Mouse (Mus musculus): ENCODE data around the gene Cmss1.

Cmss1 gene

DNA sequence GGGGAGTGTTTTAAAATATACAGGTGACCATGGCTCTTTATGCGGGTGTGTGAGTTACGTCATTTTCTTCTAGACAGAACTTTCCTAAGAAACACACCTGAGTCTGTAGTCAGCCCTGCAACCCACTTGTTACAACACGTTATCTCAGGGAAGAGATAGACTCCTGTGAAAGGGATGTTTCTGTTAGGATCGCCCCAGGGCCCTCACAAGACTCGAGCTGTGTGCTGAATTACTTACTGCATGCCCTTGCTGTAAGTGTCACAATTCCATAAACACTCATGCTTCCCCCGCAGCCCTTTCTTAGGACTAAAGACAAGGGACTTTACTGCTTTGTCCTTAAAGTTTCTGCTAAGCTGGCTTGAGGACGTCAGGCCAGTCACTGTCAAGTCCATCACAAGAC lies 274.4 kb downstream of the Cmss1 start:
- no peak for DNase-seq

DNA sequence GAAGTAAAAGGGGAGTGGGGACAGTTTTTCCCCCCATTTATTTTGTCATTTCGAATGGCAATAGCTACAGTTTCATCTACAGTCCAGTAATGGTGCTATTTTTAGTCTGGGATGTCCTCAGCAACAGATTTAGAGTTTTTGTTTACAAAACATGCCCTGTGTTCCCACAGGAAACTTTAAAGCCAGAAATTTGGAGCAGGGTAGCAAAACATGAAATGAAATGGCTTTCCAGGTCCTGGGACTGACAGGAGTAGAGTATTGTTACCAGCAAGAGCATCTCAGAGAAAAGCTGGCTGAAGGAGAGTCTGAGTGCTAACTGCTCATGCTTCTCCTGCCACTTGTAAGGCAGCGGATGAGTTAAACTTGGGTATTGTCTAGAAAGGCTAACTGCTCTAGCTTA lies 276.6 kb downstream of the Cmss1 start:
- DNase-seq = no peak

- no peak for DNase-seq
Observed at GRCm38 (mm10) chr16:57329028-57329427, 277.6 kb downstream of the Cmss1 start.

GRCm38 (mm10) chr16:57326996-57327395 lies 279.7 kb downstream of the Cmss1 start:
- DNase-seq = no peak

DNA sequence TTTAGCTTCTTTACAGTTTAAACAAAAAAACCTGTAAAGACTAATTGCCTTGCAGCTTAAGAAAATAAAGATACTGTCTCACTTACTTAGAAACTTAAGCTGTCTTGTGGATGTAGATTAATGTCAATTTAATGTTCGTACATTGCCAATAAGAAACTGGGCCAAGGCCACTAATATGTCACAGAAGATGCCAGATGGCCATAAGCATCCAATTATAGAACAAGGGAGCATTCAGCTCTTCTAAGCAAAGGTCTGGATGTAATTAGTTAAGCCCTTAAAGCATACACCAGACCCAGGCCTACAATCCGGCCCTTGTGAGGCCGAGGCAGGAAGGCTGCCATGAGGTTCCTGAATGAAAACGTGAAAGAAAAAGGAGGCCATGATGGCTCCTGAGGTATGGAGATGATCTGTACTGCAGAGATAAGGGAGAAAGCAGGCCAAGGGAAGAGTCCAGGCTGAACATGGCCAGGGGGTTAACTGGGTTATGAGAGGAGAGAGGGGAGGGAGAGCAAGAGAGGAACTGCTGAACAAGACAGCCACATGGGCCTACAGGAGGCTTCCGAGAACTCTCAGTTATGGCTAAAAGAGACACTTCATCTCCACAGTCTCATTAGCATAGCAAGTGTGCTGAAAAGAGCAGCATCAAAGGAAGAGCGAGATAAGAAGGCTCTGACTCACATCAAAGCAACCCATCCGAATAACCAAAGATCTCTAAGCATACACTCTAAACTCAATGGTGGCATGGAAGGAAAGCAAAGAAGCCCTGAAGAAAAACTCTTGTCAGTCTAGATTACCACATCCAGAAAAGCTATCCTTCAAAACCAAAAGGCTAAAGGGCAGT lies 287.2 kb downstream of the Cmss1 start:
- no peak for DNase-seq

GRCm38 (mm10) chr16:57318637-57319125 lies 288.0 kb downstream of the Cmss1 start:
- no peak for DNase-seq

GRCm38 (mm10) chr16:57317882-57318636 lies 288.6 kb downstream of the Cmss1 start:
- DNase-seq = no peak

DNA sequence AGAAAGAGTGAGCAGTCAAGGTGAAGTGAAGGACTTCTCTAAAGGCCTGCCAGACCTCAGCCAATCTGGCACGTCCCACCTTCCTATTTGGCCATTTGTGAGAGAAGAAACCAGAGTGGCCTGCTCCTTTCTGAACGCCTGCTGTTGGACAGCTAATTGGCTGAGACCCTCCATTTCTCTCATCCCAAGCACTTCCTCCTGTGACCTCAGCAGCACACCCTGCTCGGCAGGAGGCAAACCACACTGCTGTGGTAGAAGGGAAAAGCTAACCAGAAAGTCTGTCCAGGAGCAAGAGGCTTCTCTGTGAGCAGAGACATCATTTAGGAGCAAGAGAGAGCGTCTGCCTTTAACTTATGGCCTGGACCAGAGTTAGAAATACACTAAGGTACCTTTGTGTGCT lies 289.5 kb downstream of the Cmss1 start:
- peak; percentile 33 for DNase-seq

DNA sequence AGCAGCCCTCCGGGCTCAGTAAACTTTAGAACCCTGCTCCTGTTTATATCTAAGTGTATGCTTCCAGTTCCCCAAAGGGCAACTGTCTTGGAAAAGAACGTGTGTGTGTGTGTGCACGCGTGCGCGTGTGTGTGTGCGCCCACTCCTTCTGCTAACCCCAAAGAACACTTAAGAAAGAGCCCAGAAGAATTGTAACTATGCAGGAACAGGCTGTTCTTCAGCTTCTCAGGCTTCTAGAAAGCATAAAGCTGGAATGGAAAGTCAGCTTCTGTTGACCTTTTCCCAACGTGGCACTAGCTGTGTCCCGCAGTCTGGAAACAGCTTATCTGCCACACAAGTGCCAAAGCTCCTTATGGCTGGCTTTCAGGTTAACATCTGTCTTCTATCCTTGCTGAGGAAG lies 291.6 kb downstream of the Cmss1 start:
- DNase-seq = no peak

DNA sequence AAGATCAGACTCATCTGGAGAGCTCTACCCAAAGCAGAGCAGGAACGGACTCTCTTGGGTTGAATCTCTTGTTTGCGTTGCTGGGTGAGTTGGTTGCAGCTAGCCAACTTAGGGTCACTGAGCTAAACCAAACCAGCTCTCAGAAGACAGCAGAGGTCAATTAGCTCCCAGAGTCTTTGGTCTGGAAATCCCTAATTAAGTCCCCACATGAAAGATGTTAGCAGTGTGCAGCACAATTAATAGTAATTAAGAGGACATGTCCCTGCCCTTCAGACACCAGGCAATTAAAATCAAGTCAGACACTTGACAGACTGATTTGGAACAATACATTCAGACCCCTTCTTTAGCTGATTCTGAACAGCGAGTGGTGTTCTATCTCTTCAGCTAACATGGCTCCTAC lies 292.4 kb downstream of the Cmss1 start:
- no peak for DNase-seq

- DNase-seq = peak; percentile 28
Observed at GRCm38 (mm10) chr16:57313487-57313886, 293.2 kb downstream of the Cmss1 start.

GRCm38 (mm10) chr16:57312130-57312529 lies 294.5 kb downstream of the Cmss1 start:
- no peak for DNase-seq

- DNase-seq = no peak
Observed at GRCm38 (mm10) chr16:57305463-57305862, 301.2 kb downstream of the Cmss1 start.

DNA sequence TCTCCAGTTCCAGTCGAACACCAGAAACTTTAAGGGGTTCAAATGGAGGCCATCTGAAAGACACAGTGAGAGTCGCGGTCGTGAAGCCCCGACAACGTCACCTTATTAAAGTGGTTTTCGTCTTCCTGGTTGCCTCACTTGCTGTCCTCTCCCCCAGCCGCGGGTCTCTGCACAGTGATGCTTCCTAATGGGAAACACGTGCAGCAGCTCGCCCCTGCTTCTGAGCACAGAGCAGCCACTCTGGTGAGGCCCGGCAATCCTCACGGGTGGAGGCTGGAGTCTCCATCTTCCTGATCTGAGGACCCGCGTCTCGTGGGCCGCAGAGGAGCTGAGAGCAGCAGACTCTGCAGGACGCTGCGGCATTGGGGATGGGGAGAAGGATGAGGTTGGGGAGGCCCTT lies 302.9 kb downstream of the Cmss1 start:
- DNase-seq = no peak

GRCm38 (mm10) chr16:57302792-57303698 lies 303.6 kb downstream of the Cmss1 start:
- DNase-seq = no peak

- peak; percentile 35 for DNase-seq
Observed at GRCm38 (mm10) chr16:57301512-57302115, 305.1 kb downstream of the Cmss1 start.

DNA sequence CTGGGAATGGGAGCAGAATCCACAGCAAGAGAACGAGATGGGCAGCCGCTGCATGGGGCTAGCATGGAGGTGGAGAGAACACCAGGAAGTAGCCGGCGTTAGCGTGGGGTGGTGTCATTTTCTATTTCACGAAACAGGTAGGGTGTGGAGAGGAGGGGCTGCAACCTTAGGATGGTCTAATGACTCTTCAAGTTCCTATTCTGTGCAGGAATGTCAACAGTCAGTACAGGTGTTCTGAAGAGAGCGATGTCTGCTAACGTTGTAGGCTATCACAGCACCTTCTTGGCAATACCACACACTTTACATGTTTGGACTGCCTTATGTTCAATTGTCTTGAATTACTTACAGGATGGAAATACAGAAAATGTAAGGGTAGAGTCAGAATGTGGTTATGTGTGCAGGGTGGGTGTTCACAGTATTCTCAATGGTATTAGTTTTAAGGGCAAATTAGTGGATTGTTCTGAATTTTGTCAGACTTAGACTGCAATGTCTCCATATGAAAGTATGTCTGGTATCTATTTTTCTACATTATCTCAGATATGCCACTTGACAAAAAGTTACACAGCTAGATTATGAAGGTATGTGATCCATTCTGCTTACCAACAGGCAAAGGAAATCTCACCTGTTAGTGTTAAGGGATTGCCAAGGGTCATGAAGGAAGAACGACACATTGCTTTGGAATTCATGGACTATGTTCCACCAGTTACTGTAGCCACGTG lies 311.3 kb downstream of the Cmss1 start:
- no peak for DNase-seq

DNA sequence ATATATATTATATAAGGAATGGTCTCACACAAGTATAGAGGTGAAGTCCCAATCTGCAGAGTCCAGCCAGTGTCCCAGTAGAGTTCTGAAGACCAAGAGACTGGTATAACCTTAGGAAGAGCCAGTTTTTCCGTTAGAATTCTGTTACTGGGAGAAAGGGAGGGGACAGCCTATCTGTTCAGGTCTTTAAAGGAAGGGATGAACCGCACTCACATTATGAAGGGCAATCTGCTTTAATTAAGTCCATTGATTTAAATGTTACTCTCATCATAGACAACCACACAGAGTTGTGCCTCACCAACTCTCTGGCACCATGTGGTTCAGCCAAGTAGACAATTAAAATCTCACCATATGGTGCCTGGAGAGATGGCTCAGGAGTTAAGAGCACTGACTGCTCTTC lies 313.9 kb downstream of the Cmss1 start, which contains the start of gene Tmem30c:
TSS of gene Tmem30c (minus strand) at position 101 of the 400 bp plus-strand sequence.
- DNase-seq = no peak

GRCm38 (mm10) chr16:57292296-57292695 lies 314.4 kb downstream of the Cmss1 start:
- no peak for DNase-seq

DNA sequence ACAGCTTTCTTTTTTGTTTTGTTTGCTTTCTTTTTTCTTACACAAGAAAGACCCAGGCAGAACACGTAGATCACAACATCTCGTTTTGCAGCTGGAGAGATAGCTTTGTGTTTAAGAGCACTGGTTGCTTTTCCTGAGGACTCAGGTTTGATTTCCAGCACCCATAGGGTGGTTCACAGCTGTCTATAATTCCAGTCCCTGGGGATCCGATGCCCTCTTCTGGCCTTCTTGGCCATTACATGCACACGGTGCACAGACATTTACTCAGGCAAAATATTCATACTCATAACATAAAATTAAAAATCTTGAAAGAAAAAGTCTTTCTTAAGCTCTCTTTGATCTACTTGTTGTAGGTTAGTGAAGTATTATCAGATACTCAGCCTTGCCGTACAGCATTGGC lies 315.0 kb downstream of the Cmss1 start:
- peak; percentile 34 for DNase-seq

- no peak for DNase-seq
Observed at GRCm38 (mm10) chr16:57281417-57281816, 325.2 kb downstream of the Cmss1 start.
